ENCODE assay signal across 12 mouse cellular contexts in the genomic region with DNA sequence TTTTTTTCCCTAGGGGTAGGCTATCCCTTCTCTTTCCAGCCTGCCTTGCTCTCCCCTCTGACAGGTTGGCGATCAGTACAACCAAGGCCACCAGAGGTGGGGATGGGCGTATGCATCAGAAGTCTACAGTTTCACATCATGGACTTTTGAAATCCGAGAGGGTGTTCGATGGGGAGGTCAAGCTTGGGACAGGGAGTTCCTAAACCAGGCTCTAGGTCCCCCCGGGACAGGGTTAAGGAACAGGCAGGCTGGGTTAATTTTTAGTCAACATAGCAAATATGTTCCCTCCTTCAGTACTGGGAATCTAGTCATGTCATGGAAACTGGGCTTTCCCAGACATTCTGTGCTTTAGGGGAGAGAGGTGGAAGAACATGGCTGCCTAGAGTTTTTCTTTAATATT. TPM values are rescaled to one million over a fixed set of nuclear protein-coding genes. Genes with fewer than 3 reads are reported as not detected.
DNase-seq lines count a peak whose midpoint lies in the region; ATAC-seq and TF ChIP-seq lines count a peak whose summit lies in the region.
"Had no signal": no experiment of that assay in that cellular context is flagged by ENCODE, and none has a peak within 500 bp of the region (broad histone marks: within the 10 kb centered on the region; RNA-seq: fewer than 3 reads in every experiment).

No protein-coding gene starts in this region.

- no peak for TF ChIP-seq POLR2A in lung, adult 2 months (IDR thresholded peaks at IDR 0.05; ENCODE audit: borderline replicate concordance, extremely low read depth, low read depth, low read length)

- ATAC-seq in lung, postnatal 0 days = no peak
- ATAC-seq in heart, embryonic 16.5 days (replicated peaks; ENCODE audit: extremely low read depth, insufficient read depth, low FRiP score) = no peak
- ATAC-seq in stomach, embryonic 15.5 days (ENCODE audit: insufficient read depth, low FRiP score, low read depth) = no peak
- ATAC-seq: Patski had no signal

- H3K27me3 ChIP-seq in lung, postnatal 0 days (replicated peaks; ENCODE audit: insufficient read depth, low read length) = no peaks in the 10 kb centered on the region
- H3K27me3 ChIP-seq in heart, embryonic 16.5 days (ENCODE audit: control insufficient read depth, insufficient read depth, low read length) = 0 out of 2 replicates have a peak, but pooled peaks cover 2% of the 10 kb centered on the region
- no peaks in the 10 kb centered on the region for H3K27me3 ChIP-seq in stomach, embryonic 15.5 days (replicated peaks)
- H3K27me3 ChIP-seq: neural tube, embryonic 13.5 days had no signal

- TF ChIP-seq CTCF in lung, postnatal 0 days (IDR thresholded peaks at IDR 0.05) = no peak
- no peak for TF ChIP-seq CTCF in lung, adult 2 months (IDR thresholded peaks at IDR 0.05; ENCODE audit: insufficient read depth, low read length)

- H3K9ac ChIP-seq in lung, postnatal 0 days (replicated peaks; ENCODE audit: low read depth) = no peak overlapping the region
- H3K9ac ChIP-seq in heart, embryonic 16.5 days (ENCODE audit: low read length) = no peak overlapping the region
- no peak overlapping the region for H3K9ac ChIP-seq in stomach, embryonic 15.5 days
- H3K9ac ChIP-seq: neural tube, embryonic 13.5 days had no signal

- H3K4me3 ChIP-seq in lung, postnatal 0 days (ENCODE audit: low read depth, low read length) = no peak overlapping the region
- H3K4me3 ChIP-seq in lung, adult 2 months (replicated peaks; ENCODE audit: extremely low read depth, low read depth, low read length) = no peak overlapping the region
- H3K4me3 ChIP-seq in heart, embryonic 16.5 days (ENCODE audit: low read length) = no peak overlapping the region
- H3K4me3 ChIP-seq in stomach, embryonic 15.5 days (replicated peaks) = no peak overlapping the region
- H3K4me3 ChIP-seq: neural tube, embryonic 13.5 days had no signal

- no peaks in the 10 kb centered on the region for H3K36me3 ChIP-seq in lung, postnatal 0 days (ENCODE audit: insufficient read depth, low read length)
- H3K36me3 ChIP-seq in heart, embryonic 16.5 days (ENCODE audit: control insufficient read depth, insufficient read depth) = peaks cover 4% of the 10 kb centered on the region
- H3K36me3 ChIP-seq in stomach, embryonic 15.5 days = peaks cover 14% of the 10 kb centered on the region; the same call in 1 of the 2 replicates

- no peaks in the 10 kb centered on the region for H3K9me3 ChIP-seq in lung, postnatal 0 days (ENCODE audit: low read length)
- H3K9me3 ChIP-seq in heart, embryonic 16.5 days (replicated peaks; ENCODE audit: control insufficient read depth, low read length) = no peaks in the 10 kb centered on the region
- no peaks in the 10 kb centered on the region for H3K9me3 ChIP-seq in stomach, embryonic 15.5 days
- H3K9me3 ChIP-seq: neural tube, embryonic 13.5 days had no signal

- no peak overlapping the region for H3K4me2 ChIP-seq in lung, postnatal 0 days (replicated peaks; ENCODE audit: low read depth, low read length)
- peak overlapping the region; percentile 44 for H3K4me2 ChIP-seq in heart, embryonic 16.5 days (ENCODE audit: low read depth, low read length)
- H3K4me2 ChIP-seq in stomach, embryonic 15.5 days = peak overlapping the region; percentile 38

- WGBS in lung, postnatal 0 days = 56% methylated on average over 5 of the region's 5 CpGs
- WGBS in lung, adult 2 months = 66% methylated on average over 5 of the region's 5 CpGs
- 75% methylated on average over 5 of the region's 5 CpGs for WGBS in heart, embryonic 16.5 days
- WGBS in stomach, embryonic 15.5 days = 63% methylated on average over 5 of the region's 5 CpGs

- H3K27ac ChIP-seq in lung, postnatal 0 days (ENCODE audit: low read length) = no peak overlapping the region
- H3K27ac ChIP-seq in heart, embryonic 16.5 days (ENCODE audit: low read length) = no peak overlapping the region
- no peak overlapping the region for H3K27ac ChIP-seq in stomach, embryonic 15.5 days
- H3K27ac ChIP-seq: macrophage; neural tube, embryonic 13.5 days had no signal

- H3K4me1 ChIP-seq in lung, postnatal 0 days (ENCODE audit: insufficient read depth, low read depth, low read length) = peaks cover 14% of the 10 kb centered on the region; the same call in 1 of the 2 replicates
- peaks cover 11% of the 10 kb centered on the region for H3K4me1 ChIP-seq in lung, adult 2 months (ENCODE audit: control insufficient read depth, insufficient read depth, low read length)
- peaks cover 38% of the 10 kb centered on the region for H3K4me1 ChIP-seq in heart, embryonic 16.5 days (ENCODE audit: control insufficient read depth, insufficient read depth, low read length)
- peaks cover 51% of the 10 kb centered on the region for H3K4me1 ChIP-seq in stomach, embryonic 15.5 days

- DNase-seq in lung, postnatal 0 days (ENCODE audit: low spot score) = peak; percentile 42
- DNase-seq in lung, adult 2 months = no peak
- peak; percentile 64 to 91 for DNase-seq in kidney, postnatal 25 days
- DNase-seq in urinary bladder, adult 2 months (ENCODE audit: low spot score) = no peak
- no peak for DNase-seq in layer of hippocampus, postnatal 25 days (ENCODE audit: extremely low spot score in 1 of 2, low spot score in 1 of 2)
- DNase-seq in layer of hippocampus, postnatal 36 days = no peak

- TF ChIP-seq EP300 in lung, postnatal 0 days (IDR thresholded peaks at IDR 0.05) = peak; percentile 63

RNA-seq across cellular contexts. Expression of gene Igfbp4, which starts 3.3 kb away (rescaled TPM):
- 416 and 433 TPM in 2 replicates for polyA plus RNA-seq in lung, postnatal 0 days (2015; fragmentation: Nextera tagmentation; extraction: Ambion mirVana)
- polyA plus RNA-seq in lung, adult 2 months (2012; rRNA removed) = 459 and 481 TPM in 2 replicates
- polyA plus RNA-seq in heart, embryonic 16.5 days (2015; fragmentation: Nextera tagmentation; extraction: Ambion mirVana) = 377 and 385 TPM in 2 replicates
- polyA plus RNA-seq in stomach, embryonic 15.5 days (2015; fragmentation: Nextera tagmentation; extraction: Ambion mirVana) = 513 and 558 TPM in 2 replicates
- 248 and 341 TPM in 2 replicates for polyA plus RNA-seq in urinary bladder, adult 2 months (2012; rRNA removed)
- total RNA-seq in layer of hippocampus, postnatal 25 days (2021) = 10 to 100 TPM; 86.1 to 94.9 TPM
- 10 to 100 TPM; 71.4 to 72.1 TPM for total RNA-seq in layer of hippocampus, postnatal 36 days (2021)

RNA-seq across cellular contexts. Expression of gene Top2a, which starts 20.3 kb away (rescaled TPM):
- 11.1 and 16.9 TPM in 2 replicates for polyA plus RNA-seq in lung, postnatal 0 days (2015; fragmentation: Nextera tagmentation; extraction: Ambion mirVana)
- 0.58 and 1.4 TPM in 2 replicates for polyA plus RNA-seq in lung, adult 2 months (2012; rRNA removed)
- 162 and 179 TPM in 2 replicates for polyA plus RNA-seq in heart, embryonic 16.5 days (2015; fragmentation: Nextera tagmentation; extraction: Ambion mirVana)
- 211 and 217 TPM in 2 replicates for polyA plus RNA-seq in stomach, embryonic 15.5 days (2015; fragmentation: Nextera tagmentation; extraction: Ambion mirVana)
- 4.7 and 6.0 TPM in 2 replicates for polyA plus RNA-seq in urinary bladder, adult 2 months (2012; rRNA removed)
- 1 to 10 TPM; 2.5 to 4.5 TPM for total RNA-seq in layer of hippocampus, postnatal 25 days (2021)
- total RNA-seq in layer of hippocampus, postnatal 36 days (2021) = 1 to 10 TPM; 2.7 to 3.3 TPM

RNA-seq across cellular contexts. Expression of gene Tns4, which starts 44.8 kb away (rescaled TPM):
- polyA plus RNA-seq in lung, postnatal 0 days (2015; fragmentation: Nextera tagmentation; extraction: Ambion mirVana) = 0.13 and 0.24 TPM in 2 replicates
- 2.9 and 4.9 TPM in 2 replicates for polyA plus RNA-seq in lung, adult 2 months (2012; rRNA removed)
- 0.06 and 0.71 TPM in 2 replicates for polyA plus RNA-seq in heart, embryonic 16.5 days (2015; fragmentation: Nextera tagmentation; extraction: Ambion mirVana)
- 1.4 and 1.5 TPM in 2 replicates for polyA plus RNA-seq in stomach, embryonic 15.5 days (2015; fragmentation: Nextera tagmentation; extraction: Ambion mirVana)
- polyA plus RNA-seq in urinary bladder, adult 2 months (2012; rRNA removed) = 26.0 and 28.6 TPM in 2 replicates
- total RNA-seq in layer of hippocampus, postnatal 25 days (2021) = not detected
- not detected for total RNA-seq in layer of hippocampus, postnatal 36 days (2021)
- total RNA-seq: hematopoietic stem cell, adult 5-6 weeks had no signal
- polyA plus RNA-seq: Patski had no signal

Comparison
In these comparisons a context has a peak if more than half of its experiments do, and no peak if none do; other contexts are left out.
1. DNase-seq: peak in lung, postnatal 0 days (single experiment) and kidney, postnatal 25 days (2 of 2); none in lung, adult 2 months (single experiment), urinary bladder, adult 2 months (single experiment), layer of hippocampus, postnatal 25 days (0 of 2) and layer of hippocampus, postnatal 36 days (0 of 2).